18 mouse cellular contexts compared by ENCODE assay signal in genomic region chr9:41566496-41566895, GRCm38 (mm10).
"Had no signal": no experiment of that assay in that cellular context is flagged by ENCODE, and none has a peak within 500 bp of the region (broad histone marks: within the 10 kb centered on the region; RNA-seq: fewer than 3 reads in every experiment).

No protein-coding gene starts in this region.

- ATAC-seq: liver, postnatal 0 days; lung, postnatal 0 days; midbrain, embryonic 15.5 days had no signal

- H3K4me2 ChIP-seq: liver, embryonic 15.5 days; lung, embryonic 15.5 days; midbrain, embryonic 12.5 days; midbrain, embryonic 15.5 days; stomach, embryonic 15.5 days had no signal

- H3K27ac ChIP-seq: liver, embryonic 15.5 days; lung, embryonic 15.5 days; macrophage; midbrain, embryonic 12.5 days; midbrain, embryonic 15.5 days; neural tube, embryonic 12.5 days; stomach, embryonic 15.5 days; stomach, postnatal 0 days had no signal

- H3K9ac ChIP-seq: liver, embryonic 15.5 days; liver, postnatal 0 days; lung, embryonic 15.5 days; midbrain, embryonic 12.5 days; midbrain, embryonic 15.5 days; neural tube, embryonic 12.5 days; stomach, embryonic 15.5 days had no signal

- H3K27me3 ChIP-seq: liver, embryonic 15.5 days; lung, embryonic 15.5 days; megakaryocyte, embryonic 14.5 days; midbrain, embryonic 12.5 days; midbrain, embryonic 15.5 days; neural tube, embryonic 12.5 days; stomach, embryonic 15.5 days had no signal

- H3K9me3 ChIP-seq: liver, embryonic 15.5 days; lung, embryonic 15.5 days; megakaryocyte, embryonic 14.5 days; midbrain, embryonic 12.5 days; midbrain, embryonic 15.5 days; neural tube, embryonic 12.5 days; stomach, embryonic 15.5 days had no signal

- H3K36me3 ChIP-seq: liver, embryonic 15.5 days; lung, embryonic 15.5 days; midbrain, embryonic 15.5 days; stomach, embryonic 15.5 days had no signal

- H3K4me1 ChIP-seq: liver, embryonic 15.5 days; lung, embryonic 15.5 days; megakaryocyte, embryonic 14.5 days; midbrain, embryonic 12.5 days; midbrain, embryonic 15.5 days; neural tube, embryonic 12.5 days; stomach, embryonic 15.5 days had no signal

- DNase-seq: liver, postnatal 0 days; lung, adult 2 months; lung, postnatal 14 days; lung, postnatal 36 days; right cerebral cortex, postnatal 14 days; thymus, adult 2 months; thymus, postnatal 25 days; thymus, postnatal 4 days had no signal

- H3K4me3 ChIP-seq: liver, embryonic 15.5 days; lung, embryonic 15.5 days; megakaryocyte, embryonic 14.5 days; midbrain, embryonic 12.5 days; midbrain, embryonic 15.5 days; neural tube, embryonic 12.5 days; stomach, embryonic 15.5 days had no signal
